Mouse (Mus musculus): ENCODE data around the gene Mocs3.

DNA sequence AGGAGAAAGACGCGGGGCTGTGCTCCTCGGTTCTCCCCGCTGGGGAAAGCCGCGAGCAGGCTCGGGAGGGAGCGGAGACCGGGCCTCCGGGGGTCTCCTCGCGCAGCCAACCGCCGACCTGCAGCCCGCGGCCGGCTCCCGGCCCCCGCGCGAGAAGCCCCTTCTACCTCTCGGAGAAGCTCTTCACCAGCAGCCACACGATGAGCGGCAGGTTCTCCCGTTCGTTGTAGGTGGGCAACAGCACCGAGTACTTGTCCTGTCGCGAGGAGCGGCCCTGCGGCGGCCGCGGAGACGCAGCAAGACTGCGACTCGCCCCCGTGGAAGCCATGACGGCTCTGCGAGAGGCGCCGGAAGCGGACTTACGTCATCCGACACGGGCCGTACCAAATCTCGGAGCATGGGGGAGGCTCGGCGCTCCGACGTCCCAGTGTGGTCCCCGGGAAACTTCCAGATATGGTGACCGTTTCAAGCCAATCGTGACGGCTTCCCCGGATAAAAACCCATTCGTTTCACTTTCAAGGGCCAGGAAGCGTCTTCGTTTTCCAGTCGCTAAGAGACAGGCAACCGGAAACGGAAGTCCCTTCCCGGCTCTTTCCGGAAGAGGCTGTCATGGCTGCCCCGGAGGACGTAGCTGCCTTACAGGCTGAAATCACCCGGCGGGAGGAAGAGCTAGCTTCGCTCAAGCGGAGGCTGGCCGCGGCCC lies at the start of gene Mocs3, which contains the start of the genes Gm20716 and Dpm1:
- TF ChIP-seq CTCF (IDR thresholded peaks at IDR 0.05; ENCODE audit: borderline replicate concordance, insufficient read depth, low read length) (no peak), POLR2A (IDR thresholded peaks at IDR 0.05; ENCODE audit: low read depth, low read length) (peak; percentile 88)

Data from embryonic fibroblast, embryonic 13.5 days (primary cell).